Mouse (Mus musculus) stomach, embryonic 15.5 days (tissue): ENCODE measurements around the gene Psmb3. TPM values are rescaled to one million over a fixed set of nuclear protein-coding genes. Genes with fewer than 3 reads are reported as not detected.

Experiments
- ATAC-seq: fragments of 200-750 bp; cut with Nextera tagmentation; 2 replicates; pipeline ENCODE4 v1.8.0; 2017; ENCODE audit warnings: low read depth, moderate number of reproducible peaks, moderate TSS enrichment; ENCODE audit not compliant: insufficient read depth, low FRiP score
- H3K27ac ChIP-seq: fragments of 300-500 bp; sonication (generic); 2 replicates; pipeline ENCODE4 v1.5.1; 2015; ENCODE audit warnings: mild to moderate bottlenecking, inconsistent platforms
- H3K27me3 ChIP-seq: fragments of 300-500 bp; sonication (generic); replicated peaks from 2 replicates; pipeline ENCODE4 v1.6.1; 2015; ENCODE audit warnings: inconsistent platforms
- H3K36me3 ChIP-seq: fragments of 300-500 bp; sonication (generic); 2 replicates; pipeline ENCODE4 v1.6.1; 2015; ENCODE audit warnings: inconsistent platforms
- H3K4me1 ChIP-seq: fragments of 300-500 bp; sonication (generic); 2 replicates; pipeline ENCODE4 v1.6.1; 2015; ENCODE audit warnings: inconsistent platforms
- H3K4me2 ChIP-seq: fragments of 300-500 bp; sonication (generic); 2 replicates; pipeline ENCODE4 v1.6.1; 2015; ENCODE audit warnings: mild to moderate bottlenecking, inconsistent platforms
- H3K4me3 ChIP-seq: fragments of 300-500 bp; sonication (generic); replicated peaks from 2 replicates; pipeline ENCODE4 v1.5.1; 2015; ENCODE audit warnings: inconsistent platforms
- H3K9ac ChIP-seq: fragments of 300-500 bp; sonication (generic); 2 replicates; pipeline ENCODE4 v1.6.1; 2015; ENCODE audit warnings: inconsistent platforms
- H3K9me3 ChIP-seq: fragments of 300-500 bp; sonication (generic); 2 replicates; pipeline ENCODE4 v1.6.1; 2016; ENCODE audit warnings: inconsistent platforms
- WGBS: fragments of 180-500 bp; shearing (Covaris S2); methylation state at CpG from one replicate; pipeline ENCODE4 v1.1.7; 2015; 5-methylcytosine and 5-hydroxymethylcytosine counted together
- polyA plus RNA-seq: library from polyadenylated mRNA; unstranded; fragments of >200 nt; fragmentation: Nextera tagmentation; extraction: Ambion mirVana; gene quantifications from 2 replicates; pipeline ENCODE4 v1.2.1, GENCODE M21; 2015

Gene Psmb3
- polyA plus RNA-seq, 1 experiment from 2014 or later, result 396 TPM

GRCm38 (mm10) chr11:97661648-97662133, 41.5 kb upstream of the Psmb3 start:
- peak overlapping the region; percentile 90 for H3K27ac ChIP-seq
- H3K27me3 ChIP-seq, result peaks cover 10% of the 10 kb centered on the region; the same call in 1 of the 2 replicates
- under 1% methylated on average over 17 of the region's 20 CpGs for WGBS
- peak overlapping the region; percentile 29; the same call in 1 of the 2 replicates for H3K9ac ChIP-seq
- peak overlapping the region; percentile 84 for H3K4me2 ChIP-seq
- peak overlapping the region; percentile 78 for H3K4me3 ChIP-seq
- peaks cover 15% of the 10 kb centered on the region; the same call in 1 of the 2 replicates for H3K36me3 ChIP-seq
- no peak for ATAC-seq
- H3K4me1 ChIP-seq, result peaks cover 37% of the 10 kb centered on the region
- H3K9me3 ChIP-seq, result no peaks in the 10 kb centered on the region

- Histone ChIP-seq H3K36me3 (peaks cover 15% of the 10 kb centered on the region), H3K9me3 (no peaks in the 10 kb centered on the region), H3K4me2 (peak overlapping the region; percentile 84), H3K4me1 (peaks cover 37% of the 10 kb centered on the region), H3K4me3 (peak overlapping the region; percentile 78), H3K27ac (peak overlapping the region; percentile 90), H3K27me3 (peaks cover 10% of the 10 kb centered on the region; the same call in 1 of the 2 replicates), H3K9ac (peak overlapping the region; percentile 65; the same call in 1 of the 2 replicates)
- 2% methylated on average over 21 of the region's 21 CpGs for WGBS
- no peak for ATAC-seq
Measured at GRCm38 (mm10) chr11:97662207-97662892, 40.8 kb upstream of the Psmb3 start.

- H3K4me1 ChIP-seq, result peaks cover 37% of the 10 kb centered on the region
- H3K4me3 ChIP-seq, result peak within 1 kb of the TSS; percentile 78
- ATAC-seq, result peak; percentile 24; the same call in 1 of the 2 replicates
- peak within 1 kb of the TSS; percentile 84 for H3K4me2 ChIP-seq
- H3K9me3 ChIP-seq, result no peaks in the 10 kb centered on the region
- H3K27ac ChIP-seq, result peak within 1 kb of the TSS; percentile 90
- peaks cover 10% of the 10 kb centered on the region; the same call in 1 of the 2 replicates for H3K27me3 ChIP-seq
- H3K36me3 ChIP-seq, result peaks cover 16% of the 10 kb centered on the region
- H3K9ac ChIP-seq, result peak within 1 kb of the TSS; percentile 65
- WGBS, result under 1% methylated on average over 50 of the region's 76 CpGs
Measured at GRCm38 (mm10) chr11:97662893-97663527, 40.2 kb upstream of the Psmb3 start, which contains the start of gene Mllt6. TSS of gene Mllt6 (plus strand) at chr11:97663414.

- H3K27ac ChIP-seq, result peak overlapping the region; percentile 90
- H3K9me3 ChIP-seq, result no peaks in the 10 kb centered on the region
- H3K27me3 ChIP-seq, result peaks cover 10% of the 10 kb centered on the region; the same call in 1 of the 2 replicates
- peak overlapping the region; percentile 78 for H3K4me3 ChIP-seq
- H3K36me3 ChIP-seq, result peaks cover 22% of the 10 kb centered on the region
- ATAC-seq, result no peak
- H3K9ac ChIP-seq, result peak overlapping the region; percentile 65
- WGBS, result under 1% methylated on average over 39 of the region's 57 CpGs
- H3K4me1 ChIP-seq, result peaks cover 42% of the 10 kb centered on the region
- peak overlapping the region; percentile 84 for H3K4me2 ChIP-seq
Measured at GRCm38 (mm10) chr11:97663528-97664338, 39.5 kb upstream of the Psmb3 start.

GRCm38 (mm10) chr11:97664339-97664665, 38.9 kb upstream of the Psmb3 start:
- H3K4me3 ChIP-seq, result peak overlapping the region; percentile 78
- under 1% methylated on average over 6 of the region's 8 CpGs for WGBS
- no peaks in the 10 kb centered on the region for H3K9me3 ChIP-seq
- no peak for ATAC-seq
- peaks cover 24% of the 10 kb centered on the region for H3K36me3 ChIP-seq
- H3K9ac ChIP-seq, result peak overlapping the region; percentile 65
- H3K27me3 ChIP-seq, result peaks cover 10% of the 10 kb centered on the region; the same call in 1 of the 2 replicates
- H3K4me1 ChIP-seq, result peaks cover 44% of the 10 kb centered on the region
- peak overlapping the region; percentile 90 for H3K27ac ChIP-seq
- H3K4me2 ChIP-seq, result peak overlapping the region; percentile 84

GRCm38 (mm10) chr11:97664771-97665240, 38.4 kb upstream of the Psmb3 start:
- Histone ChIP-seq H3K27me3 (peaks cover 10% of the 10 kb centered on the region; the same call in 1 of the 2 replicates), H3K4me3 (peak overlapping the region; percentile 78), H3K9me3 (no peaks in the 10 kb centered on the region), H3K9ac (no peak overlapping the region), H3K27ac (no peak overlapping the region), H3K36me3 (peaks cover 24% of the 10 kb centered on the region), H3K4me2 (peak overlapping the region; percentile 84), H3K4me1 (peaks cover 46% of the 10 kb centered on the region)
- ATAC-seq, result no peak
- WGBS, result 28% methylated on average over 6 of the region's 6 CpGs

- peaks cover 29% of the 10 kb centered on the region for H3K36me3 ChIP-seq
- no peak overlapping the region for H3K4me2 ChIP-seq
Measured at GRCm38 (mm10) chr11:97665431-97665830, 37.8 kb upstream of the Psmb3 start.

GRCm38 (mm10) chr11:97666221-97666620, 37.0 kb upstream of the Psmb3 start:
- H3K36me3 ChIP-seq, result peaks cover 30% of the 10 kb centered on the region
- H3K9ac ChIP-seq, result no peak overlapping the region
- no peak overlapping the region for H3K27ac ChIP-seq
- H3K9me3 ChIP-seq, result no peaks in the 10 kb centered on the region
- no peak overlapping the region for H3K4me3 ChIP-seq
- ATAC-seq, result no peak
- H3K4me2 ChIP-seq, result no peak overlapping the region
- H3K4me1 ChIP-seq, result peaks cover 45% of the 10 kb centered on the region
- 89% methylated on average over 7 of the region's 7 CpGs for WGBS
- H3K27me3 ChIP-seq, result peaks cover 10% of the 10 kb centered on the region; the same call in 1 of the 2 replicates

More at GRCm38 (mm10) chr11:97665431-97665830, 37.8 kb upstream of the Psmb3 start:
- 91% methylated on average over 13 of the region's 13 CpGs for WGBS
- Histone ChIP-seq H3K4me1 (peaks cover 51% of the 10 kb centered on the region), H3K4me3 (no peak overlapping the region), H3K9me3 (no peaks in the 10 kb centered on the region), H3K27me3 (peaks cover 10% of the 10 kb centered on the region; the same call in 1 of the 2 replicates), H3K27ac (no peak overlapping the region), H3K9ac (no peak overlapping the region)
- ATAC-seq, result no peak

- no peak for ATAC-seq
- Histone ChIP-seq H3K4me1 (peaks cover 40% of the 10 kb centered on the region), H3K36me3 (peaks cover 31% of the 10 kb centered on the region)
Measured at GRCm38 (mm10) chr11:97666794-97667193, 36.4 kb upstream of the Psmb3 start.

GRCm38 (mm10) chr11:97668160-97668559, 35.0 kb upstream of the Psmb3 start:
- WGBS, result 92% methylated on average over 7 of the region's 7 CpGs
- H3K9me3 ChIP-seq, result no peaks in the 10 kb centered on the region
- no peak overlapping the region for H3K4me3 ChIP-seq
- H3K36me3 ChIP-seq, result peaks cover 41% of the 10 kb centered on the region
- H3K4me2 ChIP-seq, result no peak overlapping the region
- no peaks in the 10 kb centered on the region for H3K27me3 ChIP-seq
- no peak for ATAC-seq
- peaks cover 32% of the 10 kb centered on the region for H3K4me1 ChIP-seq
- no peak overlapping the region for H3K9ac ChIP-seq
- no peak overlapping the region for H3K27ac ChIP-seq

More at GRCm38 (mm10) chr11:97666794-97667193, 36.4 kb upstream of the Psmb3 start:
- Histone ChIP-seq H3K27me3 (peaks cover 5% of the 10 kb centered on the region; the same call in 1 of the 2 replicates), H3K9ac (no peak overlapping the region), H3K9me3 (no peaks in the 10 kb centered on the region), H3K4me3 (no peak overlapping the region), H3K27ac (no peak overlapping the region), H3K4me2 (no peak overlapping the region)
- WGBS, result 83% methylated on average over 15 of the region's 15 CpGs

- H3K36me3 ChIP-seq, result peaks cover 47% of the 10 kb centered on the region
- H3K27ac ChIP-seq, result 0 out of 2 replicates have a peak overlapping the region, but pooled peaks have one; percentile 11
- no peak overlapping the region for H3K4me2 ChIP-seq
- WGBS, result 63% methylated on average over 15 of the region's 15 CpGs
- no peaks in the 10 kb centered on the region for H3K9me3 ChIP-seq
- no peak for ATAC-seq
- no peaks in the 10 kb centered on the region for H3K27me3 ChIP-seq
- peaks cover 28% of the 10 kb centered on the region for H3K4me1 ChIP-seq
- H3K4me3 ChIP-seq, result no peak overlapping the region
- H3K9ac ChIP-seq, result no peak overlapping the region
Measured at GRCm38 (mm10) chr11:97669268-97669667, 33.9 kb upstream of the Psmb3 start.
